Mouse (Mus musculus) fat pad, adult 2 months (tissue): Measurements from ENCODE around the gene Layn.

Experiments
- DNase-seq: peaks from one replicate; pipeline ENCODE4 v3.0.0-alpha.2; 2011; ENCODE audit warnings: low read depth, low spot score; ENCODE audit errors: extremely low read depth

Gene Layn

GRCm38 (mm10) chr9:51032785-51033529, 43.9 kb downstream of the Layn start:
- DNase-seq: no peak

DNA sequence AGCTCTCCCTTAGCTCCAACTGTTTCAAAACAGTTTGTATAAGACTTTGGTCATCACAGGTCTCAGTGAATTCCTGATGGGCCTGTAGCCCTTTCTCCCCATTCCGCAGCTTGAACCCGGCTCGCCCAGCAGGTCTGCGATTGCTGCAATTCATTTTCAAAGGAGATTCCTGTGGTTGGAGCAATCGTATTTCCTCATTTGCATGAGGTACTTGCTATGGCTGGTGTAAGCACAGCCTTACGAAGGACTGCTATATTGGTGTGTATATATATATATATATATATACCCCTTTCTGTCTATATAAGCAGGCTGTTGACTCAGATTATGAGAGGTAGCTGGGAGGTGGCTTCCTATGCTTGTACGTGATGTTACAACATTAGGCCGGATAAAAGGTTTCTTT, 44.6 kb downstream of the Layn start:
- DNase-seq: no peak

- no peak for DNase-seq
These were observed 45.3 kb downstream of the Layn start for GRCm38 (mm10) chr9:51031603-51032002.

DNA sequence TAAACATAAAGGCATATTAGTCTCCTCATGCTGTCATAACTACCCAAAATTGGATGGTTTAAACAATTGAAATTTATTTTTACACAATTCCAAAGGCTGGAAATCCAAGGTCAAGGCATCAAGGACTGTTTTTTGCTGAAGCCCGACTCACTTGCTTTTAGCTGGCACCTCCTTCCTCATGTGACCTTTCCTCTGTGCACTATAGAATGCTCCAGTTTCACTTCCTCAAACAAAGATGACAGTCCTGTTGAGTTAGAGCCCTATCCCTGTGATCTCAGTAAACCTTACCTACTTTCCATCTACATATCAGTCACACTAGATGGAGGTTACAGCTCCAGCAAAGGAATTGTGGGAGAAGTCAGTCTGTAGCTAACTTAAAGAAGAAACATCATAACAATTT, 46.7 kb downstream of the Layn start:
- DNase-seq: no peak

- no peak for DNase-seq
These were observed 49.9 kb downstream of the Layn start for GRCm38 (mm10) chr9:51026952-51027351.

DNA sequence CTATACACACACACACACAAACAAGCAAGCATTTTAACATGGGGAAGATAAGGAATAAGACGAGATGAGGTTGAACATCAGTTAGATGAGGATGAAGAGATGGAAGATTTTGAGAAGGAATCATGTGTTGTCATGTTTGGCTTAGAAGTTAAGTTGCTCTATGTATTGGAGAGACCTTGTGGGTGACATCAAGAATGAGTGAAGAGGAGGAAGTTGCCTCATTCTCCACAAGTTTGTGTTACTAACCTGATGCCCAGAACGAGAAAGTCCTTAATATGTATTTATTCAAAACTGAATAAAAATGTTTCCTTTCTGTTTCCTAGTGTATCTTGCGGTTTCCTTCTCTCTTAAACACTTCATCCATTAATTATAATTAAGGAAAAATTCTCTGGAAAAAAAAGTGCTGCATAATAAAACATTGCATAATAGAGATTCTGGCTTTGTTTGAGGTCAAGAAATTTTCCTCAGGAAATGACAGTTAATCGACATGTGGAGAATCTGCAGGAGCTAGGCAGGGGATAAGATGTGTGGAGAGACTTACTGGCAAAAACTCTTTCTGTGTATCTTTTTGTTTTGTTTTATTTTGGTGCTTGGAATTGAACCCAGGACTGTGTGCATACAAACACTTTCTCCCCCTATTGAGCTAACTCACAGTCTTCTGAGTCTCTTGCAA, 55.6 kb downstream of the Layn start:
- DNase-seq: no peak

DNA sequence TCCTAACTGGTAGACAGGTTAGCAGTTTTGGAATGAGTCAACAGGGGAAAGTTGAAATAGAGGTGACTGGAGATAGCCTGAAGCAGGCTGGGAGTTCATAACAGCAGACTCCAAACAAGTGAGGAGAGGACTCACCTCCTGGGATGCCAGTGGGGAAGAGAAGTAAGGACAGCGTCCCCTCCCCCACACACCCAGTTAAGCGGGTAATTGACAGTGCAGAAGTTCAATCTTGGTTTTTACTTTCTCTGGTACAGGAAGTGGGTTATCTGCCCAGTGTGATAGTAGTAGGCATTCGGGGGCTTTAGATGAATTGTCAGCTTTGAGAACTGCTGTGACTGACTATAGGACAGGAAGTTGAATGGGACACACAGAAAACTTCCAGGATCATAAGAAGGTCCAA, 56.5 kb downstream of the Layn start:
- no peak for DNase-seq

- DNase-seq: no peak
These were observed 57.2 kb downstream of the Layn start for GRCm38 (mm10) chr9:51019670-51020069.

GRCm38 (mm10) chr9:51015732-51016131, 61.2 kb downstream of the Layn start:
- DNase-seq: no peak

- no peak for DNase-seq
These were observed 63.2 kb downstream of the Layn start for GRCm38 (mm10) chr9:51013644-51014043.

- no peak for DNase-seq
These were observed 67.3 kb downstream of the Layn start for GRCm38 (mm10) chr9:51009656-51009950.

GRCm38 (mm10) chr9:51008841-51009655, 67.8 kb downstream of the Layn start, which contains the start of gene Sik2:
Gene Sik2, minus strand, starts transcription at chr9:51009073.
- no peak for DNase-seq

- DNase-seq: no peak
These were observed 68.6 kb downstream of the Layn start for GRCm38 (mm10) chr9:51008068-51008840.

- no peak for DNase-seq
These were observed 69.2 kb downstream of the Layn start for GRCm38 (mm10) chr9:51007726-51008067.

DNA sequence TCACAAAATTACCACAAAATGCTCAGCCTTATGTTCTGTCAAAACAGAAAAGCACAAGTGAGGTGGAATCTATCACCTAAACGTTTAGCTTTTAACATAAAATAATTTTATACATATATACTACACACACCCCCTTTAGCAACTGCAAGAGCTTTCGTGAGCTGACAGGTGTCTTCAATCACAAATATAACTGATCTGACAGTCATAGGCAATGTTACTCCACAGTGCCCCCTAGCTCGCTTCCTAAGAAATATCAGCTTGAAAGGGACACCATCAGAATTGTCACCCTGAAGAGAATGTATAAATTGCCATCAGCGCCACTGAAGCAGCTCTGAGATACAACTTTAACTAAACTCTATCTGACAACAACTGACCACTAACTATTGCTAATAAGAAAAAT, 70.0 kb downstream of the Layn start:
- peak; percentile 30 for DNase-seq
